Mouse (Mus musculus) hindbrain, embryonic 11.5 days (tissue): ENCODE results near the gene Ift80. TPM values are rescaled to one million over a fixed set of nuclear protein-coding genes. Genes with fewer than 3 reads are reported as not detected.
"Not testable (repeated sequence)": the region's sequence is repeated elsewhere in the genome, so short reads cannot be mapped to it uniquely, and the experiment has no call there.

Experiments
- ATAC-seq: fragments of 200-750 bp; cut with Nextera tagmentation; 2 replicates; pipeline ENCODE4 v1.8.0; 2017; ENCODE audit warnings: mild to moderate bottlenecking, moderate TSS enrichment, moderate library complexity; ENCODE audit not compliant: low FRiP score
- DNase-seq: peaks from one replicate; pipeline ENCODE4 v3.0.0-alpha.2; 2015; ENCODE audit warnings: low spot score
- H3K27ac ChIP-seq: fragments of 300-500 bp; sonication (generic); 2 replicates; pipeline ENCODE4 v1.5.1; 2014; ENCODE audit warnings: mild to moderate bottlenecking, low read depth, low read length
- H3K27me3 ChIP-seq: fragments of 300-500 bp; sonication (generic); 2 replicates; pipeline ENCODE4 v1.6.1; 2014; ENCODE audit warnings: mild to moderate bottlenecking, low read length, moderate library complexity, mixed read lengths; ENCODE audit not compliant: control insufficient read depth, insufficient read depth
- H3K36me3 ChIP-seq: fragments of 300-500 bp; sonication (generic); 2 replicates; pipeline ENCODE4 v1.6.1; 2014; ENCODE audit warnings: mild to moderate bottlenecking, low read length, moderate library complexity, mixed read lengths; ENCODE audit not compliant: control insufficient read depth, insufficient read depth
- H3K4me1 ChIP-seq: fragments of 300-500 bp; sonication (generic); replicated peaks from 2 replicates; pipeline ENCODE4 v1.6.1; 2014; ENCODE audit warnings: low read length, mixed read lengths; ENCODE audit not compliant: control insufficient read depth, insufficient read depth
- H3K4me2 ChIP-seq: fragments of 300-500 bp; sonication (generic); replicated peaks from 2 replicates; pipeline ENCODE4 v1.6.1; 2014; ENCODE audit warnings: mild to moderate bottlenecking, low read depth, low read length
- H3K4me3 ChIP-seq: fragments of 300-500 bp; sonication (generic); 2 replicates; pipeline ENCODE4 v1.5.1; 2014; ENCODE audit warnings: low read depth, low read length
- H3K9ac ChIP-seq: fragments of 300-500 bp; sonication (generic); 2 replicates; pipeline ENCODE4 v1.6.1; 2014; ENCODE audit warnings: low read depth, low read length
- H3K9me3 ChIP-seq: fragments of 300-500 bp; sonication (generic); 2 replicates; pipeline ENCODE4 v1.6.1; 2016; ENCODE audit warnings: low read length; ENCODE audit not compliant: control insufficient read depth
- WGBS: fragments of 180-500 bp; shearing (Covaris S2); extraction: QIAGEN DNeasy Blood & Tissue Kit; methylation state at CpG from one replicate; pipeline ENCODE4 v1.1.7; 2014; 5-methylcytosine and 5-hydroxymethylcytosine counted together
- polyA plus RNA-seq: library from polyadenylated mRNA; unstranded; fragments of >200 nt; fragmentation: Nextera tagmentation; extraction: Ambion mirVana; gene quantifications from 2 replicates; pipeline ENCODE4 v1.2.1, GENCODE M21; 2014

Gene Ift80
- polyA plus RNA-seq, 1 experiment from 2014 or later: 16.8 TPM

GRCm38 (mm10) chr3:68936709-68937108 is 67.7 kb downstream of the Ift80 start:
- no peaks in the 10 kb centered on the region for H3K27me3 ChIP-seq
- no peaks in the 10 kb centered on the region for H3K36me3 ChIP-seq
- H3K4me2 ChIP-seq: no peak overlapping the region
- no peaks in the 10 kb centered on the region for H3K9me3 ChIP-seq
- H3K4me3 ChIP-seq: no peak overlapping the region
- no peak overlapping the region for H3K27ac ChIP-seq
- no peaks in the 10 kb centered on the region for H3K4me1 ChIP-seq
- DNase-seq: no peak
- no peak for ATAC-seq
- H3K9ac ChIP-seq: no peak overlapping the region
- 90% methylated on average over 3 of the region's 3 CpGs for WGBS

GRCm38 (mm10) chr3:68935498-68935897 is 68.9 kb downstream of the Ift80 start:
- H3K4me1 ChIP-seq: no peaks in the 10 kb centered on the region
- no peak overlapping the region for H3K27ac ChIP-seq
- H3K4me3 ChIP-seq: no peak overlapping the region
- ATAC-seq: no peak
- H3K36me3 ChIP-seq: no peaks in the 10 kb centered on the region
- H3K27me3 ChIP-seq: no peaks in the 10 kb centered on the region
- peak; percentile 30 for DNase-seq
- H3K9ac ChIP-seq: no peak overlapping the region
- 100% methylated on average over 1 of the region's 1 CpGs for WGBS
- no peaks in the 10 kb centered on the region for H3K9me3 ChIP-seq
- H3K4me2 ChIP-seq: no peak overlapping the region

- H3K4me3 ChIP-seq: no peak overlapping the region
- no peaks in the 10 kb centered on the region for H3K9me3 ChIP-seq
- no peak overlapping the region for H3K4me2 ChIP-seq
- H3K4me1 ChIP-seq: no peaks in the 10 kb centered on the region
- H3K27ac ChIP-seq: no peak overlapping the region
- ATAC-seq (no peak), DNase-seq (no peak)
- no peaks in the 10 kb centered on the region for H3K27me3 ChIP-seq
- no peaks in the 10 kb centered on the region for H3K36me3 ChIP-seq
- WGBS: 94% methylated on average over 7 of the region's 7 CpGs
- no peak overlapping the region for H3K9ac ChIP-seq
Observed at GRCm38 (mm10) chr3:68934259-68934658, 70.1 kb downstream of the Ift80 start.

GRCm38 (mm10) chr3:68928619-68929018 is 75.8 kb downstream of the Ift80 start:
- H3K27ac ChIP-seq: no peak overlapping the region
- no peak overlapping the region for H3K4me2 ChIP-seq
- no peaks in the 10 kb centered on the region for H3K27me3 ChIP-seq
- ATAC-seq (no peak), DNase-seq (no peak)
- WGBS: 80% methylated on average over 9 of the region's 9 CpGs
- no peak overlapping the region for H3K9ac ChIP-seq
- no peaks in the 10 kb centered on the region for H3K4me1 ChIP-seq
- H3K36me3 ChIP-seq: no peaks in the 10 kb centered on the region
- no peaks in the 10 kb centered on the region for H3K9me3 ChIP-seq
- H3K4me3 ChIP-seq: no peak overlapping the region

- WGBS: 88% methylated on average over 4 of the region's 4 CpGs
- H3K4me1 ChIP-seq: no peaks in the 10 kb centered on the region
- H3K27me3 ChIP-seq: no peaks in the 10 kb centered on the region
- no peak overlapping the region for H3K4me2 ChIP-seq
- no peak for DNase-seq
- ATAC-seq: no peak
- no peaks in the 10 kb centered on the region for H3K36me3 ChIP-seq
- no peak overlapping the region for H3K4me3 ChIP-seq
- H3K27ac ChIP-seq: no peak overlapping the region
- H3K9ac ChIP-seq: no peak overlapping the region
- H3K9me3 ChIP-seq: no peaks in the 10 kb centered on the region
Observed at GRCm38 (mm10) chr3:68907509-68907908, 96.9 kb downstream of the Ift80 start.

GRCm38 (mm10) chr3:68904902-68905778 is 99.2 kb downstream of the Ift80 start:
- Histone ChIP-seq H3K4me3 (no peak overlapping the region), H3K9me3 (no peaks in the 10 kb centered on the region), H3K9ac (no peak overlapping the region), H3K4me2 (no peak overlapping the region), H3K27ac (no peak overlapping the region), H3K36me3 (no peaks in the 10 kb centered on the region), H3K4me1 (no peaks in the 10 kb centered on the region), H3K27me3 (no peaks in the 10 kb centered on the region)
- 84% methylated on average over 2 of the region's 2 CpGs for WGBS
- no peak for ATAC-seq
- no peak for DNase-seq

GRCm38 (mm10) chr3:68902636-68903035 is 101.7 kb downstream of the Ift80 start:
- H3K9me3 ChIP-seq, H3K9ac ChIP-seq, H3K4me1 ChIP-seq, H3K36me3 ChIP-seq, ATAC-seq, H3K27ac ChIP-seq, DNase-seq, H3K4me2 ChIP-seq, H3K4me3 ChIP-seq, H3K27me3 ChIP-seq: not testable (repeated sequence)
- 92% methylated on average over 20 of the region's 20 CpGs for WGBS

GRCm38 (mm10) chr3:68897154-68897553 is 107.2 kb downstream of the Ift80 start:
- H3K9me3 ChIP-seq: no peaks in the 10 kb centered on the region
- H3K4me1 ChIP-seq: no peaks in the 10 kb centered on the region
- H3K27me3 ChIP-seq: no peaks in the 10 kb centered on the region
- DNase-seq (no peak), ATAC-seq (no peak)
- WGBS: 80% methylated on average over 5 of the region's 5 CpGs
- H3K4me3 ChIP-seq: no peak overlapping the region
- 0 out of 2 replicates have a peak, but pooled peaks cover 3% of the 10 kb centered on the region for H3K36me3 ChIP-seq
- H3K4me2 ChIP-seq: no peak overlapping the region
- no peak overlapping the region for H3K9ac ChIP-seq
- H3K27ac ChIP-seq: no peak overlapping the region

- 0 out of 2 replicates have a peak, but pooled peaks cover 3% of the 10 kb centered on the region for H3K36me3 ChIP-seq
- DNase-seq: no peak
- no peak for ATAC-seq
- no peak overlapping the region for H3K9ac ChIP-seq
- no peak overlapping the region for H3K27ac ChIP-seq
- H3K9me3 ChIP-seq: no peaks in the 10 kb centered on the region
- H3K4me2 ChIP-seq: no peak overlapping the region
- 84% methylated on average over 4 of the region's 4 CpGs for WGBS
- no peak overlapping the region for H3K4me3 ChIP-seq
- H3K4me1 ChIP-seq: no peaks in the 10 kb centered on the region
- no peaks in the 10 kb centered on the region for H3K27me3 ChIP-seq
Observed at GRCm38 (mm10) chr3:68895426-68895825, 108.9 kb downstream of the Ift80 start.
